Mouse (Mus musculus): Measurements from ENCODE around the gene Cd81.

DNA sequence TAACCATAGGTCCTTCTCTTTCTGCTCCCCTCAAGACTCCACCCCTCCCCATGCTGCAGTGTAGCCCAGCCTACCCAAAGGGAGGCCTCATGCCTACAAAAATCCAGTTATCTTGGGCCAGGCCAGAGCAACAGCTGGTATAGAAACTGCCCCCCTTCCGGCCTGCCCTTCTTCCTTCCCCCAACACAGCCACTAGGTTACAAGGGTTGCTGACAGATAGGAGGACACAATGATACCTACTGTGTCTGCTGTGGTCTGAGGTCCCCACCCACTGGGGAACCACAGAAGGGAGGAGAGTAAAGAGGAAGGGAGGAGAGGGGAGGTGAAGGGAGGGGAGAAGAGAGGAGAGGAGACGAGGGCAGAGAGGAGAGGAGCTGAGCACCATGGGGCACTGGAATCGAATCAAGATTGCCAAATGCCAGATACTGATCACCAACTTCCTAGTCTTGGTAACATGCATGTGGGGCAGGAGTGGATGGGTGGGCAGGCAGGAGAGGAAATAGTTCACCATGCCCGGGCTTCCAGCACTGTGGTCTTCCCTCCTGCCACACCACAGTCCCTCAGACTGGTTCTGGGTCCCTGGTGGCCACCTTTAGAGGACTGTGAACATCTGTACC is 47.7 kb upstream of the Cd81 start, which contains the start of gene Tspan32:
- TF ChIP-seq CTCF (IDR thresholded peaks at IDR 0.05; ENCODE audit: control insufficient read depth, insufficient read depth, insufficient read length) = no peak
- TF ChIP-seq MYOG (IDR thresholded peaks at IDR 0.05; ENCODE audit: control insufficient read depth, extremely low read depth, insufficient read length) = no peak
- no peak for TF ChIP-seq CEBPB (IDR thresholded peaks at IDR 0.05; ENCODE audit: low read depth)
- TF ChIP-seq MYOD1 (IDR thresholded peaks at IDR 0.05; ENCODE audit: control insufficient read depth, insufficient read length, low read depth) = no peak
- no peak for TF ChIP-seq USF1 (IDR thresholded peaks at IDR 0.05; ENCODE audit: low read depth)
- TF ChIP-seq FOSL1 (IDR thresholded peaks at IDR 0.05; ENCODE audit: insufficient read depth, low read length, poor library complexity, severe bottlenecking) = no peak
- no peak for TF ChIP-seq MAX (IDR thresholded peaks at IDR 0.05)

Data from C2C12 (cell line).